Comparison of ENCODE assay signal across 12 mouse cellular contexts in genomic region chr7:70452816-70453215, GRCm38 (mm10).
"Had no signal": no experiment of that assay in that cellular context is flagged by ENCODE, and none has a peak within 500 bp of the region (broad histone marks: within the 10 kb centered on the region; RNA-seq: fewer than 3 reads in every experiment).

No protein-coding gene starts in this region.

- ATAC-seq: intestine, postnatal 0 days; liver, postnatal 0 days; midbrain, embryonic 13.5 days had no signal

- H3K4me3 ChIP-seq: kidney, embryonic 15.5 days; left cerebral cortex, adult 2 months; limb, embryonic 10.5 days; liver, embryonic 13.5 days; midbrain, embryonic 13.5 days; stomach, embryonic 15.5 days had no signal

- H3K4me2 ChIP-seq: kidney, embryonic 15.5 days; liver, embryonic 13.5 days; midbrain, embryonic 13.5 days; stomach, embryonic 15.5 days had no signal

- H3K4me1 ChIP-seq: kidney, embryonic 15.5 days; limb, embryonic 10.5 days; liver, embryonic 13.5 days; stomach, embryonic 15.5 days had no signal

- H3K36me3 ChIP-seq: kidney, embryonic 15.5 days; limb, embryonic 10.5 days; liver, embryonic 13.5 days; midbrain, embryonic 13.5 days; stomach, embryonic 15.5 days had no signal

- H3K27me3 ChIP-seq: kidney, embryonic 15.5 days; liver, embryonic 13.5 days; midbrain, embryonic 13.5 days; stomach, embryonic 15.5 days had no signal

- DNase-seq: kidney, postnatal 14 days; liver, embryonic 13.5 days; liver, postnatal 0 days; right cerebral cortex, postnatal 14 days; thymus, adult 2 months; thymus, postnatal 25 days had no signal

- H3K27ac ChIP-seq: kidney, embryonic 15.5 days; left cerebral cortex, adult 2 months; limb, embryonic 10.5 days; liver, embryonic 13.5 days; midbrain, embryonic 13.5 days; stomach, embryonic 15.5 days had no signal

- H3K9ac ChIP-seq: kidney, embryonic 15.5 days; liver, embryonic 13.5 days; liver, postnatal 0 days; midbrain, embryonic 13.5 days; stomach, embryonic 15.5 days had no signal

- H3K9me3 ChIP-seq: kidney, embryonic 15.5 days; limb, embryonic 10.5 days; liver, embryonic 13.5 days; midbrain, embryonic 13.5 days; stomach, embryonic 15.5 days had no signal
